Mouse (Mus musculus) granulocyte monocyte progenitor cell, adult 5-6 weeks (primary cell): ENCODE results near the gene Fam19a5. TPM values are rescaled to one million over a fixed set of nuclear protein-coding genes. Genes with fewer than 3 reads are reported as not detected.

Experiments
- ATAC-seq: replicated peaks from 2 replicates; pipeline ENCODE4 v1.8.0; 2016; ENCODE audit warnings: mild to moderate bottlenecking, moderate TSS enrichment, inconsistent platforms; ENCODE audit not compliant: poor library complexity, severe bottlenecking
- total RNA-seq, 2 experiments: library from RNA; stranded (forward) in 1 of 2; stranded (reverse) in 1 of 2; fragments of 200-712, 200-1000 nt in 1 of 2; fragments of >200 nt in 1 of 2; fragmentation: Nextera tagmentation in 1 of 2; gene quantifications; 2 replicates each; pipeline ENCODE4 v1.2.3; 2014 to 2017

The Fam19a5 gene
- total RNA-seq, 2 experiments from 2014 or later: not detected

- no peak for ATAC-seq
These were observed 112.5 kb downstream of the Fam19a5 start for GRCm38 (mm10) chr15:87656496-87657155.

GRCm38 (mm10) chr15:87659729-87660128, 115.6 kb downstream of the Fam19a5 start:
- no peak for ATAC-seq

- no peak for ATAC-seq
These were observed 117.9 kb downstream of the Fam19a5 start for GRCm38 (mm10) chr15:87661954-87662353.

GRCm38 (mm10) chr15:87666041-87666750, 122.1 kb downstream of the Fam19a5 start:
- ATAC-seq: no peak

- ATAC-seq: no peak
These were observed 123.3 kb downstream of the Fam19a5 start for GRCm38 (mm10) chr15:87667416-87667815.

- ATAC-seq: no peak
These were observed 124.0 kb downstream of the Fam19a5 start for GRCm38 (mm10) chr15:87668112-87668511.

GRCm38 (mm10) chr15:87671929-87672328, 127.8 kb downstream of the Fam19a5 start:
- ATAC-seq: no peak

- no peak for ATAC-seq
These were observed 134.6 kb downstream of the Fam19a5 start for GRCm38 (mm10) chr15:87678711-87679110.

GRCm38 (mm10) chr15:87682410-87682809, 138.3 kb downstream of the Fam19a5 start:
- ATAC-seq: no peak

GRCm38 (mm10) chr15:87686415-87687040, 142.4 kb downstream of the Fam19a5 start:
- ATAC-seq: no peak

- no peak for ATAC-seq
These were observed 147.3 kb downstream of the Fam19a5 start for GRCm38 (mm10) chr15:87691271-87691955.

- no peak for ATAC-seq
These were observed 147.9 kb downstream of the Fam19a5 start for GRCm38 (mm10) chr15:87691958-87692357.

- ATAC-seq: no peak
These were observed 148.3 kb downstream of the Fam19a5 start for GRCm38 (mm10) chr15:87692394-87692793.

- no peak for ATAC-seq
These were observed 148.9 kb downstream of the Fam19a5 start for GRCm38 (mm10) chr15:87692865-87693513.

GRCm38 (mm10) chr15:87697433-87697996, 153.4 kb downstream of the Fam19a5 start:
- ATAC-seq: no peak

GRCm38 (mm10) chr15:87698562-87699320, 154.6 kb downstream of the Fam19a5 start:
- no peak for ATAC-seq

GRCm38 (mm10) chr15:87702821-87703220, 158.7 kb downstream of the Fam19a5 start:
- ATAC-seq: no peak

- ATAC-seq: no peak
These were observed 159.2 kb downstream of the Fam19a5 start for GRCm38 (mm10) chr15:87703334-87703733.

- ATAC-seq: no peak
These were observed 167.7 kb downstream of the Fam19a5 start for GRCm38 (mm10) chr15:87711790-87712189.
